Mouse (Mus musculus) myocyte (in vitro differentiated cells): ENCODE results near the gene Cdk12. TPM values are rescaled to one million over a fixed set of nuclear protein-coding genes. Genes with fewer than 3 reads are reported as not detected.

Source experiments
- H3K27me3 ChIP-seq: one replicate; pipeline ENCODE4 v1.6.1; 2011; ENCODE audit not compliant: control insufficient read depth, insufficient read depth, insufficient read length
- H3K36me3 ChIP-seq: one replicate; pipeline ENCODE4 v1.6.1; 2011; ENCODE audit not compliant: control insufficient read depth, insufficient read depth
- H3K4me2 ChIP-seq: one replicate; pipeline ENCODE4 v1.6.1; 2011; ENCODE audit warnings: low read depth, control low read depth
- H3K4me3 ChIP-seq: one replicate; pipeline ENCODE4 v1.5.1; 2011; ENCODE audit warnings: mild to moderate bottlenecking, control low read depth, moderate library complexity
- H3K79me2 ChIP-seq: one replicate; pipeline ENCODE4 v1.6.1; 2011; ENCODE audit not compliant: control insufficient read depth, insufficient read depth
- H3ac ChIP-seq: one replicate; pipeline ENCODE4 v1.6.1; 2011; ENCODE audit not compliant: control insufficient read depth, insufficient read length
- CEBPB ChIP-seq: IDR thresholded peaks from 2 replicates; pipeline ENCODE4 v1.6.1; 2011; ENCODE audit warnings: mild to moderate bottlenecking, moderate library complexity; ENCODE audit not compliant: poor library complexity, insufficient read depth, severe bottlenecking
- E2F4 ChIP-seq: IDR thresholded peaks from one replicate; pipeline ENCODE4 v1.6.1; 2011; ENCODE audit warnings: mild to moderate bottlenecking, control low read depth, moderate library complexity; ENCODE audit not compliant: insufficient read depth
- MAX ChIP-seq: IDR thresholded peaks from one replicate; pipeline ENCODE4 v1.6.1; 2011; ENCODE audit warnings: low read depth, mild to moderate bottlenecking, control low read depth
- MYOD1 ChIP-seq, 3 experiments: IDR thresholded peaks; one replicate each; pipeline ENCODE4 v1.6.1; 2011; ENCODE audit warnings: control low read depth in 2 of 3, low read depth in 2 of 3, mild to moderate bottlenecking in 2 of 3, moderate library complexity in 1 of 3; ENCODE audit not compliant: insufficient read length in 2 of 3, control insufficient read depth in 1 of 3
- MYOG ChIP-seq, 3 experiments: IDR thresholded peaks; one replicate each; pipeline ENCODE4 v1.6.1; 2011; ENCODE audit warnings: control low read depth in 2 of 3, low read depth in 2 of 3, mild to moderate bottlenecking in 2 of 3; ENCODE audit not compliant: insufficient read length in 2 of 3, control insufficient read depth in 1 of 3, insufficient read depth in 1 of 3
- POLR2A ChIP-seq: IDR thresholded peaks from one replicate; pipeline ENCODE4 v1.6.1; 2011; ENCODE audit warnings: low read depth, mild to moderate bottlenecking, control low read depth, moderate library complexity; ENCODE audit not compliant: insufficient read length
- POLR2AphosphoS2 ChIP-seq: IDR thresholded peaks from one replicate; pipeline ENCODE4 v1.6.1; 2011; ENCODE audit warnings: low read depth, control low read depth; ENCODE audit not compliant: insufficient read length
- REST ChIP-seq: IDR thresholded peaks from one replicate; pipeline ENCODE4 v1.6.1; 2011; ENCODE audit warnings: mild to moderate bottlenecking, control low read depth, moderate library complexity; ENCODE audit not compliant: insufficient read depth, insufficient read length
- SRF ChIP-seq: IDR thresholded peaks from one replicate; pipeline ENCODE4 v1.6.1; 2011; ENCODE audit warnings: low read depth; ENCODE audit not compliant: control insufficient read depth, insufficient read length
- TCF12 ChIP-seq: IDR thresholded peaks from one replicate; pipeline ENCODE4 v1.6.1; 2011; ENCODE audit warnings: mild to moderate bottlenecking, control low read depth; ENCODE audit not compliant: poor library complexity, insufficient read depth, severe bottlenecking
- TCF3 ChIP-seq: IDR thresholded peaks from one replicate; pipeline ENCODE4 v1.6.1; 2011; ENCODE audit warnings: low read depth, control low read depth; ENCODE audit not compliant: insufficient read length
- USF1 ChIP-seq: IDR thresholded peaks from one replicate; pipeline ENCODE4 v1.6.1; 2011; ENCODE audit warnings: low read depth, mild to moderate bottlenecking, control low read depth, moderate library complexity
- polyA plus RNA-seq: library from polyadenylated mRNA; unstranded; fragments of >200 nt; fragmentation: generic; extraction: Trizol; gene quantifications from one replicate; pipeline ENCODE4 v1.2.1, GENCODE M21; 2012; ENCODE audit warnings: missing spikeins

Gene Cdk12
- polyA plus RNA-seq, 1 experiment, result 7.3 TPM

GRCm38 (mm10) chr11:98319544-98319943 is 116.7 kb downstream of the Cdk12 start:
- peaks cover 75% of the 10 kb centered on the region for H3K27me3 ChIP-seq
- H3K36me3 ChIP-seq, result no peaks in the 10 kb centered on the region
- no peak overlapping the region for H3ac ChIP-seq
- no peak overlapping the region for H3K4me3 ChIP-seq
- H3K79me2 ChIP-seq, result no peaks in the 10 kb centered on the region
- TF ChIP-seq POLR2AphosphoS2, result no peak
- no peak for TF ChIP-seq SRF
- TF ChIP-seq POLR2A, result no peak
- no peak for TF ChIP-seq TCF12
- TF ChIP-seq MAX, result no peak
- TF ChIP-seq MYOD1 (IDR thresholded peaks at IDR 0.05; ENCODE audit: control insufficient read depth in 1 of 3, insufficient read length in 2 of 3, low read depth in 2 of 3), result no peak
- TF ChIP-seq E2F4, result no peak
- TF ChIP-seq USF1, result no peak
- TF ChIP-seq REST, result no peak
- TF ChIP-seq CEBPB, result no peak
- no peak for TF ChIP-seq MYOG (IDR thresholded peaks at IDR 0.05; ENCODE audit: control insufficient read depth in 1 of 3, insufficient read depth in 1 of 3, insufficient read length in 2 of 3, low read depth in 2 of 3)
- no peak for TF ChIP-seq TCF3
- H3K4me2 ChIP-seq, result no peak overlapping the region

DNA sequence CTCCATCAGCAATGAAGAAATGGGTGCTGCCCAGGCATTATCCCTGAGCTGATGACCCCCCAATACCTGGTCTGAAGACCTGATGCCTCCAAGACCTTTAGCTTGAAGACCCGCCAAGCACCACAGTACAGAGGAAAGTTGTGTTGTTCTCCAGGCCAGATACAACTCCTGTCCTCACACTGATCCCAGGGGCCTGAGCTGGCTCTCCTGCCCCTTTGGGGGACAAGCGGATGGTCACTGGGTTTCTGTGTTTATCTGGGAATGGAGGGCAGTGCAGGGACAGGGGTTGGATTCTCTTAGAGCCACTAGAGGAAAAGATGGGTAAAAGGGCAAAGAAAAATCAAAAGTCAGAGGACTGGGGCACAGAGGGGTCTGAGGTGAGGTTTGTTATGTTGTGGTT is 117.1 kb downstream of the Cdk12 start:
- no peaks in the 10 kb centered on the region for H3K79me2 ChIP-seq
- H3K27me3 ChIP-seq, result peaks cover 77% of the 10 kb centered on the region
- no peak overlapping the region for H3ac ChIP-seq
- no peak overlapping the region for H3K4me3 ChIP-seq
- TF ChIP-seq E2F4 (no peak), REST (no peak), TCF3 (no peak), TCF12 (no peak), POLR2A (no peak), USF1 (no peak), MYOD1 (IDR thresholded peaks at IDR 0.05; ENCODE audit: control insufficient read depth in 1 of 3, insufficient read length in 2 of 3, low read depth in 2 of 3) (no peak), SRF (no peak)
- no peaks in the 10 kb centered on the region for H3K36me3 ChIP-seq
- H3K4me2 ChIP-seq, result no peak overlapping the region

DNA sequence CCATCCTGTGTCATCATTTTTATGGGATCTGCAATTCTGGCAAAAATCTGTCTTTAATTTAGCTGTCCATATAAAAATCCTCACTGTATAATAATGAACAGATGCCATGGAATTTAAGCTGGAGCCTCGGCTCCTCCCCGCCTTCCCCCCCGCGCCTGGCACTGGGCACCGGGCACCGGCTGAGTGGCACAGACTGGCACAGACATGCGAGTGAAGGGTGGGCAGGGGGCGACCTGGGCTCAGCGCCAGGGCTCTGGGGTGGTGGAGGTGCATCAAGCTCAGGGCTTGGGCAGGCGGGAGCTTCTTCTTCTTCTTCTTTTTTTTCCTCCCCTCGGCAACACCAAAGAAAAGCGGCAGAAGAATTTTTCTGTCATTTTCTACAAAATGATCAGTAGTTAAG is 117.5 kb downstream of the Cdk12 start:
- Histone ChIP-seq H3K36me3 (no peaks in the 10 kb centered on the region), H3K79me2 (no peaks in the 10 kb centered on the region), H3K4me2 (no peak overlapping the region), H3ac (no peak overlapping the region), H3K4me3 (no peak overlapping the region), H3K27me3 (peaks cover 81% of the 10 kb centered on the region)
- TF ChIP-seq CEBPB (no peak), MAX (no peak), POLR2A (no peak), TCF12 (no peak), POLR2AphosphoS2 (no peak), TCF3 (no peak), REST (no peak), MYOG (IDR thresholded peaks at IDR 0.05; ENCODE audit: control insufficient read depth in 1 of 3, insufficient read depth in 1 of 3, insufficient read length in 2 of 3, low read depth in 2 of 3) (no peak), SRF (no peak), E2F4 (no peak), USF1 (no peak), MYOD1 (IDR thresholded peaks at IDR 0.05; ENCODE audit: control insufficient read depth in 1 of 3, insufficient read length in 2 of 3, low read depth in 2 of 3) (no peak)

DNA sequence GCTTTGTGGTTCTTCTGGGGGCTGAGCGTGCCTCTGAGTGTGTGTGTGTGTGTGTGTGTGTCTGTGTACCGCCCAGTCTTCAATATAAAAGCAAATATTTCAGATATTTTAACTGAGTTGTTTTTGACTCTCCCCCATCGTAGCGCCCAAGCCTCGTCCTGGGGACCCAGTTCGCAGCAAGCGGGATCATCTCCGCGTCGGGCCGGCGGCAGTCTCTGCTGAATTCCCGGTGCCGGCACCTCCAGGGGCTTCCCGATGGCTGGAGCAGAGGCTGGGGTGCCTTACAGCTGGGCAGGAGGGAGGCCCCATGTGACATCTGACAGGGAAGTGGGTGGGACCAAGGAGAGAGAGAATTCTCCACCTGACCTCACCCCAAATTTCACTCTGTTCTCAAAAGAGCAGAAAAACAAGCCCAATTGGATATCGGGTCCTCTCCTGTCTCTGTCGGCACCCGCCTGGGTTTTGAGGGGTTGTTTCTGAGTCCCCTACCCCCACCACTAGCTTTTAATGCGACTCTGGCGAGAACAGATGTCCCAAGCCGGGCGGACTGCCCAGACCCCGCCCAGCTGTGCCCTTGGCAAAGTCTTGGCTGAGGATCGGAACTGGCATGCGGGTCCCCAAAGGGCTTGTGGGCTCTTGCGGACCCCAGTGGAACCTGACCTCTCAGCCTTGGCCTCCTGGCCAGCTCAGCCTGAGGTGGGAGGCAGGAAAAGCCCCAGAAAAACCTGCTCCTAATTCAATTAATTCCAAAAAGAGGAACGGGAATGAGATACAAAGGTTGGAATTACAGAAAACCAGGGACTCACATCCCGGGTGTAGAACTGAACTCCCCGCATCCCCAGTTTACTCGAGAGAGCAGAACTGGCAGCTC is 118.2 kb downstream of the Cdk12 start:
- Histone ChIP-seq H3K4me2 (no peak overlapping the region), H3K4me3 (no peak overlapping the region), H3K27me3 (peaks cover 81% of the 10 kb centered on the region), H3ac (no peak overlapping the region), H3K36me3 (no peaks in the 10 kb centered on the region), H3K79me2 (no peaks in the 10 kb centered on the region)
- TF ChIP-seq CEBPB, result no peak
- TF ChIP-seq POLR2AphosphoS2, result no peak

DNA sequence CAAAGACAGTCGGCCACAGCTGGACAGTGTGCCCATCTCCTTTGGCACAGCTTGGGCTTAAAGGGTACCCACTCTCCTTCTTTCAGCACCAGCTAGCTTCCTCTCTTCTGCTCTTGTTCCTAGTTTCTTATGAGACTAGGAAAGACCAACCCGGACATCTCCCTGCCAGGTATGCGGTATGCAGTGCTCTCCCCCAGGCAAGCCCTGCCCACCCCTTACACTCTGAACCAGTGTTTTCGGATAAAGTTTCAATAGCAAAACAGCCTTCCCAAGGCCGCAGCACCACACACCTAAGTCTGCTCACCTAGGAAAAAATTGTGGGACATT is 118.8 kb downstream of the Cdk12 start:
- Histone ChIP-seq H3ac (no peak overlapping the region), H3K36me3 (no peaks in the 10 kb centered on the region), H3K27me3 (peaks cover 76% of the 10 kb centered on the region), H3K4me3 (no peak overlapping the region), H3K4me2 (no peak overlapping the region), H3K79me2 (no peaks in the 10 kb centered on the region)
- TF ChIP-seq MYOG (IDR thresholded peaks at IDR 0.05; ENCODE audit: control insufficient read depth in 1 of 3, insufficient read depth in 1 of 3, insufficient read length in 2 of 3, low read depth in 2 of 3) (no peak), MYOD1 (IDR thresholded peaks at IDR 0.05; ENCODE audit: control insufficient read depth in 1 of 3, insufficient read length in 2 of 3, low read depth in 2 of 3) (no peak), TCF12 (no peak), SRF (no peak), POLR2A (no peak), CEBPB (no peak), USF1 (no peak), E2F4 (no peak), MAX (no peak), POLR2AphosphoS2 (no peak), REST (no peak), TCF3 (no peak)
